Mouse (Mus musculus): ENCODE measurements around the gene Crygs. TPM values are rescaled to one million over a fixed set of nuclear protein-coding genes. Genes with fewer than 3 reads are reported as not detected.
A peak's percentile ranks its signal among the peaks of the same experiment; 100 is the strongest.
"Not testable (repeated sequence)": the region's sequence is repeated elsewhere in the genome, so short reads cannot be mapped to it uniquely, and the experiment has no call there.

Crygs gene
- polyA plus RNA-seq, 1 experiment from 2014 or later = not detected

- no peak overlapping the region for H3K4me3 ChIP-seq (ENCODE audit: low read depth, low read length)
- H3K4me2 ChIP-seq (replicated peaks; ENCODE audit: low read depth, low read length) = no peak overlapping the region
- no peaks in the 10 kb centered on the region for H3K27me3 ChIP-seq (replicated peaks; ENCODE audit: insufficient read depth, low read length)
- ATAC-seq = no peak
- no peak overlapping the region for H3K27ac ChIP-seq (ENCODE audit: low read length)
- 74% methylated on average over 5 of the region's 5 CpGs for WGBS
- no peak for DNase-seq (ENCODE audit: low spot score)
- H3K4me1 ChIP-seq (ENCODE audit: insufficient read depth, low read depth, low read length) = no peaks in the 10 kb centered on the region
- no peak overlapping the region for H3K9ac ChIP-seq (replicated peaks; ENCODE audit: low read depth)
- no peaks in the 10 kb centered on the region for H3K9me3 ChIP-seq (ENCODE audit: low read length)
- no peaks in the 10 kb centered on the region for H3K36me3 ChIP-seq (ENCODE audit: insufficient read depth, low read length)
- no peak for TF ChIP-seq CTCF (IDR thresholded peaks at IDR 0.05)
- TF ChIP-seq EP300 (IDR thresholded peaks at IDR 0.05) = no peak
These were observed 13.9 kb downstream of the Crygs start for GRCm38 (mm10) chr16:22797521-22797920.

DNA sequence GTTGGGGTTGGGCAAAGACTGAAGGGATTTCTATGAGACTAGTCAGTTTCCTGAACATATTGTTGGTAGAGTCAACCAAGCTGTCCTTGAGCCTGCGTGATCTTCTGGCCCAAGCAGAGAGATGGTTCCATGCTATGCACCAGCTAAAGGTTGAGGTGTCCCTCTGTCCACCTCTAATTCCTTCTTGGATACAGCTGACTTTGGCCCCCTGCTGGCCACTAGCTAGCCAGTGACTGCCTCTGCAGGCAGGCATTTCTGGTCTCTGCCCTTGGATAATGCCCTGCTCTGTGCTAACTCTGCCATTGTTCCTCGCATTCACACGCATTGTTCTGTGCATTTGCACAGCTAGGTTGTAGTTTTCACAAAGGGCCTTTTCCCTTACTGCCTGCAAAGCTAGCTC lies 15.9 kb downstream of the Crygs start:
- Histone ChIP-seq H3K4me2 (replicated peaks; ENCODE audit: low read depth, low read length) (no peak overlapping the region), H3K27me3 (replicated peaks; ENCODE audit: insufficient read depth, low read length) (no peaks in the 10 kb centered on the region), H3K4me1 (ENCODE audit: insufficient read depth, low read depth, low read length) (peaks cover 5% of the 10 kb centered on the region; the same call in 1 of the 2 replicates), H3K36me3 (ENCODE audit: insufficient read depth, low read length) (no peaks in the 10 kb centered on the region), H3K27ac (ENCODE audit: low read length) (no peak overlapping the region), H3K4me3 (ENCODE audit: low read depth, low read length) (no peak overlapping the region), H3K9me3 (ENCODE audit: low read length) (no peaks in the 10 kb centered on the region), H3K9ac (replicated peaks; ENCODE audit: low read depth) (no peak overlapping the region)
- WGBS = 82% methylated on average over 3 of the region's 3 CpGs
- TF ChIP-seq EP300 (IDR thresholded peaks at IDR 0.05) = no peak
- peak; percentile 68 for TF ChIP-seq CTCF (IDR thresholded peaks at IDR 0.05)
- ATAC-seq (no peak), DNase-seq (ENCODE audit: low spot score) (peak; percentile 36)

GRCm38 (mm10) chr16:22791235-22791634 lies 20.1 kb downstream of the Crygs start:
- Histone ChIP-seq H3K4me2 (replicated peaks; ENCODE audit: low read depth, low read length) (no peak overlapping the region), H3K27me3 (replicated peaks; ENCODE audit: insufficient read depth, low read length) (no peaks in the 10 kb centered on the region), H3K27ac (ENCODE audit: low read length) (no peak overlapping the region), H3K9ac (replicated peaks; ENCODE audit: low read depth) (no peak overlapping the region), H3K9me3 (ENCODE audit: low read length) (no peaks in the 10 kb centered on the region), H3K36me3 (ENCODE audit: insufficient read depth, low read length) (no peaks in the 10 kb centered on the region), H3K4me1 (ENCODE audit: insufficient read depth, low read depth, low read length) (peaks cover 5% of the 10 kb centered on the region; the same call in 1 of the 2 replicates), H3K4me3 (ENCODE audit: low read depth, low read length) (no peak overlapping the region)
- TF ChIP-seq EP300 (IDR thresholded peaks at IDR 0.05) = no peak
- no peak for TF ChIP-seq CTCF (IDR thresholded peaks at IDR 0.05)
- no peak for ATAC-seq
- no peak for DNase-seq (ENCODE audit: low spot score)
- WGBS = 25% methylated on average over 2 of the region's 2 CpGs

GRCm38 (mm10) chr16:22789908-22790367 lies 21.4 kb downstream of the Crygs start:
- Histone ChIP-seq H3K36me3 (ENCODE audit: insufficient read depth, low read length) (no peaks in the 10 kb centered on the region), H3K4me1 (ENCODE audit: insufficient read depth, low read depth, low read length) (peaks cover 5% of the 10 kb centered on the region; the same call in 1 of the 2 replicates)
- 38% methylated on average over 10 of the region's 10 CpGs for WGBS

DNA sequence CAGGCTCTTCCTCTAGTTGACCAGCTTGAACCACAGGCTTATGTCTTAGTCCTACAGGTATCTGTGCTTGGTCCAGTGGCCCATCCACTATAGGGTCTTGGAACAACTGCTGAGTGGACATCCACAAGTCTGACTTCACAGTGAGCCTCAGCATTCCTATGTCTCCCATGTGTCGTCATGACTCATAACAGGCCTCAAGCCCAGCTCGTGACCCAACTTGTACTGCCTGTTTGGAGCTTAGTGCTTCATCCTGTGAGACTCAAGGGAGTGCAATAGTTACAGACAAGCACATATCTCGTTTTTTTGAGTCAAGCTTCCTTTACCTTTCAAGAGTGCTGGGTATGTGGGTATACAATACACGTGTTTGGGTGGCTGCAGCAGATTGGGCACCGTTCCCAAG lies 28.7 kb downstream of the Crygs start:
- H3K27ac ChIP-seq (ENCODE audit: low read length) = no peak overlapping the region
- TF ChIP-seq EP300 (IDR thresholded peaks at IDR 0.05) = no peak
- no peak for TF ChIP-seq CTCF (IDR thresholded peaks at IDR 0.05)
- H3K4me2 ChIP-seq (replicated peaks; ENCODE audit: low read depth, low read length) = no peak overlapping the region
- ATAC-seq (no peak), DNase-seq (ENCODE audit: low spot score) (no peak)
- WGBS = 72% methylated on average over 5 of the region's 5 CpGs
- no peak overlapping the region for H3K9ac ChIP-seq (replicated peaks; ENCODE audit: low read depth)
- H3K4me3 ChIP-seq (ENCODE audit: low read depth, low read length) = no peak overlapping the region
- no peaks in the 10 kb centered on the region for H3K4me1 ChIP-seq (ENCODE audit: insufficient read depth, low read depth, low read length)
- H3K9me3 ChIP-seq (ENCODE audit: low read length) = no peaks in the 10 kb centered on the region
- H3K27me3 ChIP-seq (replicated peaks; ENCODE audit: insufficient read depth, low read length) = no peaks in the 10 kb centered on the region
- H3K36me3 ChIP-seq (ENCODE audit: insufficient read depth, low read length) = no peaks in the 10 kb centered on the region

More at GRCm38 (mm10) chr16:22789908-22790367, 21.4 kb downstream of the Crygs start:
- H3K4me2 ChIP-seq (replicated peaks; ENCODE audit: low read depth, low read length) = no peak overlapping the region
- H3K4me3 ChIP-seq (ENCODE audit: low read depth, low read length) = no peak overlapping the region
- no peaks in the 10 kb centered on the region for H3K9me3 ChIP-seq (ENCODE audit: low read length)
- H3K9ac ChIP-seq (replicated peaks; ENCODE audit: low read depth) = no peak overlapping the region
- ATAC-seq = no peak
- no peaks in the 10 kb centered on the region for H3K27me3 ChIP-seq (replicated peaks; ENCODE audit: insufficient read depth, low read length)
- no peak overlapping the region for H3K27ac ChIP-seq (ENCODE audit: low read length)
- no peak for DNase-seq (ENCODE audit: low spot score)
- TF ChIP-seq EP300 (IDR thresholded peaks at IDR 0.05) (no peak), CTCF (IDR thresholded peaks at IDR 0.05) (no peak)

- ATAC-seq (no peak), DNase-seq (ENCODE audit: low spot score) (no peak)
- Histone ChIP-seq H3K27me3 (replicated peaks; ENCODE audit: insufficient read depth, low read length) (no peaks in the 10 kb centered on the region), H3K27ac (ENCODE audit: low read length) (no peak overlapping the region), H3K4me2 (replicated peaks; ENCODE audit: low read depth, low read length) (no peak overlapping the region), H3K9me3 (ENCODE audit: low read length) (no peaks in the 10 kb centered on the region), H3K9ac (replicated peaks; ENCODE audit: low read depth) (no peak overlapping the region), H3K36me3 (ENCODE audit: insufficient read depth, low read length) (no peaks in the 10 kb centered on the region), H3K4me3 (ENCODE audit: low read depth, low read length) (no peak overlapping the region), H3K4me1 (ENCODE audit: insufficient read depth, low read depth, low read length) (no peaks in the 10 kb centered on the region)
- WGBS = 89% methylated on average over 3 of the region's 3 CpGs
- TF ChIP-seq EP300 (IDR thresholded peaks at IDR 0.05) (no peak), CTCF (IDR thresholded peaks at IDR 0.05) (no peak)
These were observed 32.0 kb downstream of the Crygs start for GRCm38 (mm10) chr16:22779228-22779835.

GRCm38 (mm10) chr16:22778296-22778695 lies 33.1 kb downstream of the Crygs start:
- 84% methylated on average over 12 of the region's 12 CpGs for WGBS

More at GRCm38 (mm10) chr16:22778296-22778695, 33.1 kb downstream of the Crygs start:
- H3K4me2 ChIP-seq (replicated peaks; ENCODE audit: low read depth, low read length); H3K27ac ChIP-seq (ENCODE audit: low read length); H3K27me3 ChIP-seq (replicated peaks; ENCODE audit: insufficient read depth, low read length); H3K4me1 ChIP-seq (ENCODE audit: insufficient read depth, low read depth, low read length); H3K36me3 ChIP-seq (ENCODE audit: insufficient read depth, low read length); DNase-seq (ENCODE audit: low spot score); ATAC-seq; H3K9ac ChIP-seq (replicated peaks; ENCODE audit: low read depth); H3K9me3 ChIP-seq (ENCODE audit: low read length); H3K4me3 ChIP-seq (ENCODE audit: low read depth, low read length): not testable (repeated sequence)
